Mouse (Mus musculus) CH12.LX (cell line): ENCODE measurements at regions not wholly inside any gene's neighbourhood (a gene's known extent, or its start where the extent isn't known, plus 50 kb on each side); places are given as distances from the start of the nearest gene placed in this dataset.

Experiments used
- DNase-seq: peaks from one replicate; pipeline ENCODE4 v3.0.0-alpha.2; 2013; ENCODE audit errors: extremely low read depth
- H3K27ac ChIP-seq: 2 replicates; pipeline ENCODE4 v1.5.1; 2012; ENCODE audit warnings: low read depth, mild to moderate bottlenecking, control low read depth, moderate library complexity; ENCODE audit not compliant: insufficient read depth
- H3K27me3 ChIP-seq: replicated peaks from 2 replicates; pipeline ENCODE3; 2012; ENCODE audit warnings: inconsistent platforms
- H3K36me3 ChIP-seq, 2 experiments: replicated peaks in 1 of 2; 2 replicates each; pipeline versions ENCODE3 to v1.6.1; 2012; ENCODE audit warnings: inconsistent platforms in 1 of 2, low read length in 1 of 2, mild to moderate bottlenecking in 1 of 2, mixed read lengths in 1 of 2, moderate library complexity in 1 of 2; ENCODE audit not compliant: control insufficient read depth in 1 of 2, insufficient read depth in 1 of 2
- H3K4me1 ChIP-seq, 2 experiments: 2 replicates each; pipeline ENCODE4 v1.6.1; 2012; ENCODE audit warnings: inconsistent platforms in 1 of 2, moderate library complexity in 1 of 2; ENCODE audit not compliant: insufficient read depth in 2 of 2, control insufficient read depth in 1 of 2
- H3K4me2 ChIP-seq: 2 replicates; pipeline ENCODE4 v1.6.1; 2012; ENCODE audit warnings: low read depth, mild to moderate bottlenecking, control low read depth; ENCODE audit not compliant: poor library complexity, insufficient read depth, severe bottlenecking
- H3K4me3 ChIP-seq, 3 experiments: fragments of 150-350 bp in 1 of 3; sonication (generic) in 1 of 3; replicated peaks in 1 of 3; 2 replicates each; pipeline versions ENCODE3 to v1.5.1; 2011 to 2012; ENCODE audit warnings: low read depth in 2 of 3, low read length in 2 of 3, mild to moderate bottlenecking in 2 of 3, moderate library complexity in 2 of 3, control low read depth in 1 of 3, improper control_type of control experiment in 1 of 3, inconsistent platforms in 1 of 3, mixed read lengths in 1 of 3; ENCODE audit not compliant: poor library complexity in 1 of 3
- H3K79me2 ChIP-seq: replicated peaks from 2 replicates; pipeline ENCODE4 v1.6.1; 2012; ENCODE audit warnings: mild to moderate bottlenecking, moderate library complexity; ENCODE audit not compliant: control insufficient read depth, poor library complexity, insufficient read depth, severe bottlenecking; ENCODE audit errors: extremely low read depth
- H3K9ac ChIP-seq: 2 replicates; pipeline ENCODE4 v1.6.1; 2012; ENCODE audit warnings: low read depth, mild to moderate bottlenecking, control low read depth, moderate library complexity; ENCODE audit not compliant: insufficient read depth
- H3K9me3 ChIP-seq: replicated peaks from 2 replicates; pipeline ENCODE3; 2012; ENCODE audit warnings: low read length, inconsistent platforms, mixed read lengths
- BHLHE40 ChIP-seq: IDR thresholded peaks from 2 replicates; pipeline ENCODE4 v1.6.1; 2011; ENCODE audit warnings: mild to moderate bottlenecking, low read depth, low read length, improper control_type of control experiment
- CHD1 ChIP-seq: IDR thresholded peaks from 2 replicates; pipeline ENCODE4 v1.6.1; 2012; ENCODE audit warnings: low read depth, low read length, improper control_type of control experiment, inconsistent platforms
- CHD2 ChIP-seq: IDR thresholded peaks from 2 replicates; pipeline ENCODE4 v1.6.1; 2011; ENCODE audit warnings: low read length, improper control_type of control experiment
- CTCF ChIP-seq, 2 experiments: IDR thresholded peaks in 1 of 2; conservative IDR thresholded peaks in 1 of 2; 2 replicates each; pipeline ENCODE4 v1.5.1; 2011 to 2012; ENCODE audit warnings: low read depth in 2 of 2, low read length in 2 of 2, improper control_type of control experiment in 1 of 2, inconsistent platforms in 1 of 2, mild to moderate bottlenecking in 1 of 2, moderate library complexity in 1 of 2
- ELF1 ChIP-seq: IDR thresholded peaks from 2 replicates; pipeline ENCODE4 v1.6.1; 2014; ENCODE audit warnings: low read depth, mild to moderate bottlenecking, inconsistent platforms, low read length, improper control_type of control experiment
- EP300 ChIP-seq: IDR thresholded peaks from 2 replicates; pipeline ENCODE4 v1.6.1; 2011; ENCODE audit warnings: low read length, improper control_type of control experiment
- ETS1 ChIP-seq: conservative IDR thresholded peaks from 2 replicates; pipeline ENCODE4 v1.6.1; 2012; ENCODE audit warnings: low read depth, mild to moderate bottlenecking, inconsistent platforms, low read length, improper control_type of control experiment, moderate library complexity
- GABPA ChIP-seq: IDR thresholded peaks from 2 replicates; pipeline ENCODE4 v1.6.1; 2012; ENCODE audit warnings: low read depth, low read length, improper control_type of control experiment, inconsistent platforms; ENCODE audit not compliant: insufficient replicate concordance
- JUND ChIP-seq: conservative IDR thresholded peaks from 2 replicates; pipeline ENCODE4 v1.6.1; 2011; ENCODE audit warnings: low read depth, low read length, improper control_type of control experiment
- KAT2A ChIP-seq: IDR thresholded peaks from 2 replicates; pipeline ENCODE4 v1.6.1; 2012; ENCODE audit warnings: low read length, improper control_type of control experiment, inconsistent platforms; ENCODE audit not compliant: insufficient replicate concordance
- MAZ ChIP-seq: IDR thresholded peaks from 2 replicates; pipeline ENCODE4 v1.6.1; 2012; ENCODE audit warnings: low read depth, mild to moderate bottlenecking, inconsistent platforms, low read length, improper control_type of control experiment, moderate library complexity
- MXI1 ChIP-seq: IDR thresholded peaks from 2 replicates; pipeline ENCODE4 v1.6.1; 2011; ENCODE audit warnings: mild to moderate bottlenecking, low read depth, low read length, improper control_type of control experiment
- MYC ChIP-seq: IDR thresholded peaks from 2 replicates; pipeline ENCODE4 v1.6.1; 2011; ENCODE audit warnings: low read depth, mild to moderate bottlenecking, improper control_type of control experiment, low read length
- NRF1 ChIP-seq: IDR thresholded peaks from 2 replicates; pipeline ENCODE4 v1.6.1; 2014; ENCODE audit warnings: low read depth, mild to moderate bottlenecking, inconsistent platforms, low read length, improper control_type of control experiment, moderate library complexity
- POLR2A ChIP-seq: IDR thresholded peaks from 2 replicates; pipeline ENCODE4 v1.6.1; 2011; ENCODE audit warnings: low read depth, mild to moderate bottlenecking, improper control_type of control experiment, low read length
- POLR2AphosphoS2 ChIP-seq: IDR thresholded peaks from 2 replicates; pipeline ENCODE4 v1.6.1; 2011; ENCODE audit warnings: low read depth, low read length, improper control_type of control experiment
- RAD21 ChIP-seq: IDR thresholded peaks from 2 replicates; pipeline ENCODE4 v1.6.1; 2011; ENCODE audit warnings: low read depth, mild to moderate bottlenecking, low read length, improper control_type of control experiment, moderate library complexity
- RCOR1 ChIP-seq: conservative IDR thresholded peaks from 2 replicates; pipeline ENCODE4 v1.6.1; 2012; ENCODE audit warnings: low read depth, mild to moderate bottlenecking, inconsistent platforms, low read length, improper control_type of control experiment
- SIN3A ChIP-seq: IDR thresholded peaks from 2 replicates; pipeline ENCODE4 v1.6.1; 2012; ENCODE audit warnings: low read length, improper control_type of control experiment, inconsistent platforms
- SMC3 ChIP-seq: IDR thresholded peaks from 2 replicates; pipeline ENCODE4 v1.6.1; 2011; ENCODE audit warnings: low read depth, low read length, improper control_type of control experiment
- TBP ChIP-seq: conservative IDR thresholded peaks from 2 replicates; pipeline ENCODE4 v1.6.1; 2011; ENCODE audit warnings: low read depth, low read length, improper control_type of control experiment
- TCF12 ChIP-seq: IDR thresholded peaks from 2 replicates; pipeline ENCODE4 v1.6.1; 2014; ENCODE audit warnings: low read depth, mild to moderate bottlenecking, inconsistent platforms, low read length, improper control_type of control experiment
- UBTF ChIP-seq: IDR thresholded peaks from 2 replicates; pipeline ENCODE4 v1.6.1; 2012; ENCODE audit warnings: low read depth, mild to moderate bottlenecking, inconsistent platforms, low read length, improper control_type of control experiment, moderate library complexity
- USF2 ChIP-seq: conservative IDR thresholded peaks from 2 replicates; pipeline ENCODE4 v1.6.1; 2011; ENCODE audit warnings: low read depth, low read length, improper control_type of control experiment
- ZC3H11A ChIP-seq: IDR thresholded peaks from 2 replicates; pipeline ENCODE4 v1.6.1; 2012; ENCODE audit warnings: low read depth, mild to moderate bottlenecking, inconsistent platforms, low read length, improper control_type of control experiment
- ZKSCAN1 ChIP-seq: IDR thresholded peaks from 2 replicates; pipeline ENCODE4 v1.6.1; 2012; ENCODE audit warnings: low read depth, inconsistent platforms, low read length, improper control_type of control experiment, borderline replicate concordance
- ZMIZ1 ChIP-seq: IDR thresholded peaks from 2 replicates; pipeline ENCODE4 v1.6.1; 2012; ENCODE audit warnings: low read depth, mild to moderate bottlenecking, inconsistent platforms, low read length, improper control_type of control experiment
- ZNF384 ChIP-seq: IDR thresholded peaks from 2 replicates; pipeline ENCODE4 v1.6.1; 2012; ENCODE audit warnings: low read depth, low read length, improper control_type of control experiment, inconsistent platforms
- dilution Hi-C: fragments of 300-500 bp; cut with MboI; formaldehyde crosslinking; loops from 2 replicates; pipeline ENCODE4 v1.14.3; 2020; ENCODE audit warnings: low sequenced_read_pairs; ENCODE audit not compliant: extremely low pct_unique_long_range_greater_than_20kb, extremely low pct_ligation_motif_present
- in situ Hi-C: fragments of 300-500 bp; cut with MboI; formaldehyde crosslinking; loops from 3 replicates; pipeline ENCODE4 v1.14.3; 2019; ENCODE audit warnings: low sequenced_read_pairs, low pct_ligation_motif_present, low pct_unique_long_range_greater_than_20kb, mixed read lengths

DNA sequence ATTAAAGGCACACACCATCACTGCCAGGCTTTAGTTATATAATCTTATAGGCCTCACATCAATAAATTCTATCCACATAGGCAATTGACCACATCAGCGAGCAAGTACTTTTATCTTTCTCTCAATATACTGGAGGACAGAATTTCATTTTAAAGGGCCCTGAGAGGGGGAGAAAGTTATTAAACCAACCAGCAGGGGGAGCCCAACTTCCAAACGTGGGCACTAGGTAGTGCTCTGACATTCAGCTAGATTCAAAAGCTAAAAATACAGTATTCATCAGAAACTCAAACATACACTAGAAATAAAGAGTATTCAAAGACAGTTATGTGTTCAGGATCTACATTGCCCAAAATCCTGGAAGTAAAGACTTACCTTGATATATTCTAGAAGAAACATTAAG lies 595.7 kb downstream of the Gm19410 start:
- no peak overlapping the region for H3K9ac ChIP-seq
- in situ Hi-C loops (loop anchor here (10.0 kb wide), 1 partner anchor 154 kb away; no protein-coding TSS in a partner anchor), dilution Hi-C loops (no loop called here)
- TF ChIP-seq SIN3A (no peak), NRF1 (no peak), RAD21 (peak; percentile 74), RCOR1 (no peak), CHD2 (no peak), ETS1 (no peak), ZMIZ1 (no peak), JUND (no peak), MXI1 (no peak), MYC (no peak), TCF12 (no peak), CTCF (conservative IDR thresholded peaks at IDR 0.05 in 1 of 2, IDR thresholded peaks at IDR 0.05 in 1 of 2; ENCODE audit: low read depth in 2 of 2, low read length in 2 of 2) (peak; percentile 53 to 77), KAT2A (no peak), GABPA (no peak), ELF1 (no peak), BHLHE40 (no peak), MAZ (no peak), SMC3 (peak; percentile 68), ZKSCAN1 (no peak), TBP (no peak), ZNF384 (no peak)
- H3K4me2 ChIP-seq, result no peak overlapping the region
- no peak overlapping the region for H3K27ac ChIP-seq
- peaks cover 2% of the 10 kb centered on the region for H3K27me3 ChIP-seq
- no peaks in the 10 kb centered on the region for H3K79me2 ChIP-seq
- no peak overlapping the region for H3K4me3 ChIP-seq
- no peaks in the 10 kb centered on the region for H3K4me1 ChIP-seq
- no peaks in the 10 kb centered on the region for H3K9me3 ChIP-seq
- DNase-seq, result peak; percentile 63
- H3K36me3 ChIP-seq, result no peaks in the 10 kb centered on the region

- Histone ChIP-seq H3K27me3 (peaks cover 2% of the 10 kb centered on the region), H3K4me3 (no peak overlapping the region), H3K79me2 (no peaks in the 10 kb centered on the region), H3K4me1 (no peaks in the 10 kb centered on the region), H3K9ac (no peak overlapping the region), H3K4me2 (no peak overlapping the region), H3K27ac (no peak overlapping the region), H3K36me3 (no peaks in the 10 kb centered on the region), H3K9me3 (no peaks in the 10 kb centered on the region)
- TF ChIP-seq ELF1, result no peak
- TF ChIP-seq UBTF, result no peak
- no peak for TF ChIP-seq POLR2A
- TF ChIP-seq NRF1, result no peak
- no peak for TF ChIP-seq SMC3
- TF ChIP-seq MAZ, result no peak
- TF ChIP-seq JUND, result no peak
- no peak for TF ChIP-seq ZNF384
- TF ChIP-seq BHLHE40, result no peak
- TF ChIP-seq EP300, result no peak
- no peak for TF ChIP-seq ZKSCAN1
- TF ChIP-seq ETS1, result no peak
- TF ChIP-seq ZMIZ1, result no peak
- no peak for TF ChIP-seq ZC3H11A
- TF ChIP-seq MXI1, result no peak
- no peak for TF ChIP-seq TBP
- no peak for TF ChIP-seq KAT2A
- no peak for TF ChIP-seq CHD1
- no peak for TF ChIP-seq USF2
- no peak for TF ChIP-seq POLR2AphosphoS2
- no peak for DNase-seq
- dilution Hi-C loops, result no loop called here
- in situ Hi-C loops, result loop anchor here (10.0 kb wide), 1 partner anchor 153 kb away; no protein-coding TSS in a partner anchor
These were observed 596.2 kb downstream of the Gm19410 start for GRCm38 (mm10) chr8:36361818-36362217.
